Mouse (Mus musculus) embryonic stem cell, embryonic (primary cell): ENCODE measurements around the gene Timm29.

Source experiments
- CTCF ChIA-PET, 4 experiments: fragments of 300-600 bp in 2 of 4; fragments of 350-600 bp in 2 of 4; sonication (Branson Sonifier 250); formaldehyde crosslinking; loops; one replicate each; lab custom pipeline; 2022; ENCODE audit warnings: inconsistent platforms in 2 of 4; lab: Charles Lee
- POLR2A ChIA-PET, 4 experiments: fragments of 300-600 bp in 2 of 4; fragments of 350-600 bp in 2 of 4; sonication (Branson Sonifier 250); formaldehyde crosslinking; loops; one replicate each; lab custom pipeline; 2022; ENCODE audit warnings: antibody characterized with exemption in 4 of 4, inconsistent platforms in 1 of 4; lab: Charles Lee

Timm29 gene

DNA sequence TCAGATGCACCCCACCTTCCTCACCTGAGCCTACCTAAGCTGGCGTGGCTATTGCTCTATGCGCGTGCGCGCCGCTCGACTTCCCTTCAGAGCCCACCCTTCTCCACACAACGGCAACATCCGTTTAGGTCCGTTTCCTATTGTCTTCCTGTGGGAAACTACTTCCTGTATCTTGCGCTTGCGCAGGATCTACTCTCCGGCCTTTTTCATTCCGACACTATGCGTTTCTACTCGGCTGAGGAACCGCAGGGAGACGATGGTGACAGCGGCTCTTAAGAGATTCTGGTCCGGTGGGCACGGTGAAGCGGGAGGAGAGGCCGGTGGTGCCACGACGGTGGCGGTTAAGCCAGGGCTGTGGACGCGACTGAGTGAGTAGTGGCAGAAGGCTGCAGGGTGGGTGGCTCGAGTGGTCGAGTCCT is at the start of gene Timm29, which contains the start of gene Yipf2:
TSS of gene Timm29 (plus strand) at position 20 of the 419 bp plus-strand sequence.
TSS of gene Yipf2 (minus strand) at position 126 of the 419 bp plus-strand sequence.
- CTCF ChIA-PET = interaction anchor here in 3 of 4 experiments (0.6 to 3.5 kb wide), 5 partner anchors 9 to 235 kb away, joined by 3 to 17 read pairs (median 5); no protein-coding TSS in a partner anchor
- POLR2A ChIA-PET = interaction anchor here in 3 of 4 experiments (0.8 to 4.4 kb wide), 28 partner anchors 9 to 206 kb away, joined by 3 to 33 read pairs (median 4); partner anchors contain the start of genes Carm1 (in 2 of the 3), Ldlr (in 2 of the 3), Kank2 (in 1 of the 3) and Qtrt1 (in 1 of the 3)

- CTCF ChIA-PET = interaction anchor here in 3 of 4 experiments (0.7 to 2.4 kb wide), 48 partner anchors 8 to 866 kb away, joined by 3 to 23 read pairs (median 5); partner anchors contain the start of genes Tmed1 (in 2 of the 3), 9530077C05Rik (in 1 of the 3), AB124611 (in 1 of the 3) and Cdkn2d (in 1 of the 3)
- POLR2A ChIA-PET = interaction anchor here (0.5 to 4.6 kb wide), 155 partner anchors 9 to 894 kb away, joined by 3 to 76 read pairs (median 4); partner anchors contain the start of genes Ldlr (in 3 of the 4), Tmed1 (in 3 of the 4), Cdkn2d (in 2 of the 4) and Keap1 (in 2 of the 4)
Observed at GRCm38 (mm10) chr9:21545351-21545915, 47.1 kb upstream of the Timm29 start.

DNA sequence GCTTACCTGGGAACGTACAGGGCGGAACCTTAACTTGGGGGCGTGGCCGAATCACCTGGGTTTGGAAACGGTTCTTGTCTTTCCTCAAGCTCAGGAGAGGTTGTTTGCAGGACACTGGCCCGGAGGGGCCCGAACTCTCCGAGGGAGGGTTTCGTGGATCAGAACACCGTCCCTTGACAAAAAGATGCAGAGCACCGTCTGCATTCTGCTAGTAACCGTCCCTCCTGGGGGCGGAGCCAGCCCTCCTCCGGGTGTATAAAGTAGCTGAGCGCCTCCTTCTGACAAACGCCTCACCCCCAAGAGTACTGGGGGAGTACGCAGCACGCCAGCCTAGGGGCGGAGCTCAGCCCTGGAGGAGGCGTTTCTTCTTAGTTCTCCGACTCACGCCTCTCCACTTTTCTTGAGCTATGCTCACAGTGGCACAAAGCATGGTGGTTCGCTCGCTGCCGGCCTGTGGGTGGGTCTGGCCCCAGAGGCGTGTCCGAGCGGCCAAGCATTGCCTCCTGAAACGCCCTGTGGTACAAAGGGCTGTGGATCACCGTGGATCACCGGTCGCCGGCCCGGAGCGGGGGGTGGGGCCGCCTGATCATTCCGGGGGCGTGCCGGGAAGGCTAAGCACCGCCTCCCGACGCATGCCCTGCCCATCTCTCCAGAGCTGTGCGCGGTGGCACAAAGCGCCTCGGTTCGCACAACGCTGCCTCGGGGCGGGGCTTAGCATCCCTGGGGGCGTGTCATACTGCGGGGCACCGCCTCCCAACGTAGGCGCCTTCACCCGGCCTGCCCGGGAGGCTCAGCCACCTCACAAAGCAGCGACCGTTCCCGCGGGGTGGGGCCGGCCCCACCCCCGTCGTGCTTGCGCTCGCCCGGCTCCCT is 46.4 kb upstream of the Timm29 start:
- POLR2A ChIA-PET = interaction anchor here (0.5 to 4.6 kb wide), 178 partner anchors 8 to 895 kb away, joined by 3 to 76 read pairs (median 4); partner anchors contain the start of genes Tmed1 (in 4 of the 4), Ldlr (in 3 of the 4), Cdkn2d (in 2 of the 4) and Keap1 (in 2 of the 4)
- CTCF ChIA-PET = interaction anchor here (0.6 to 2.4 kb wide), 71 partner anchors 8 to 951 kb away, joined by 3 to 23 read pairs (median 4); partner anchors contain the start of genes Tmed1 (in 2 of the 4), 9530077C05Rik (in 1 of the 4), AB124611 (in 1 of the 4) and Cdkn2d (in 1 of the 4)

DNA sequence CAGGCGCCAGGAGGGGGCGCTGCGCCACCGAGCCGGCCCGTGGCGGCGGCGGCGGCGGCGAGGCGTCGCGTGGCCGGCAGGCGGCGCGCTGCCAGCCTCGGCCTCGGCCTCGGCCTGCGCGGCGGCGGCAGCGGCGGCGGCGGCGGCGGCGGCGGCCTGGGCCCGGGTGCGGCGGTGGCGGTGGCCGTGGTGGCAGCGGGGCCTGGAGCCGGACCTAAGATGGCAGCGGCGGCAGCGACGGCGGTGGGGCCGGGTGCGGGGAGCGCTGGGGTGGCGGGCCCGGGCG is 45.8 kb upstream of the Timm29 start, which contains the start of gene Carm1:
TSS of gene Carm1 (plus strand) at position 106 of the 286 bp plus-strand sequence.
- ChIA-PET POLR2A (interaction anchor here (0.6 to 4.6 kb wide), 82 partner anchors 8 to 776 kb away, joined by 3 to 76 read pairs (median 7); partner anchors contain the start of genes Tmed1 (in 4 of the 4), Ldlr (in 3 of the 4), Cdkn2d (in 2 of the 4) and Qtrt1 (in 2 of the 4)), CTCF (interaction anchor here (0.6 to 2.4 kb wide), 48 partner anchors 8 to 950 kb away, joined by 3 to 23 read pairs (median 5); partner anchors contain the start of genes Tmed1 (in 2 of the 4), 9530077C05Rik (in 1 of the 4), AB124611 (in 1 of the 4) and Cdkn2d (in 1 of the 4))

GRCm38 (mm10) chr9:21547075-21547941 is 45.2 kb upstream of the Timm29 start:
- ChIA-PET POLR2A (interaction anchor here (0.6 to 4.6 kb wide), 51 partner anchors 7 to 776 kb away, joined by 3 to 76 read pairs (median 6); partner anchors contain the start of genes Tmed1 (in 3 of the 4), Ldlr (in 2 of the 4), Timm29 (in 2 of the 4) and Yipf2 (in 2 of the 4)), CTCF (interaction anchor here in 3 of 4 experiments (0.6 to 2.4 kb wide), 24 partner anchors 10 to 950 kb away, joined by 3 to 23 read pairs (median 5); partner anchors contain the start of genes Cdkn2d (in 1 of the 3) and Tmed1 (in 1 of the 3))

GRCm38 (mm10) chr9:21551049-21551448 is 41.5 kb upstream of the Timm29 start:
- CTCF ChIA-PET = interaction anchor here in 1 of 4 experiments (0.6 kb wide), 2 partner anchors 60 to 63 kb away, joined by 3 to 15 read pairs; no protein-coding TSS in a partner anchor
- POLR2A ChIA-PET = interaction anchor here in 2 of 4 experiments (0.6 to 2.4 kb wide), 5 partner anchors 10 to 19 kb away, joined by 3 to 11 read pairs (median 6); no protein-coding TSS in a partner anchor

- POLR2A ChIA-PET = interaction anchor here in 3 of 4 experiments (0.7 to 5.9 kb wide), 20 partner anchors 7 to 170 kb away, joined by 3 to 66 read pairs (median 3); partner anchors contain the start of genes Carm1 (in 2 of the 3), Tmed1 (in 2 of the 3), Dnm2 (in 1 of the 3) and Ldlr (in 1 of the 3)
- CTCF ChIA-PET = interaction anchor here in 3 of 4 experiments (0.5 to 3.5 kb wide), 4 partner anchors 8 to 76 kb away, joined by 3 to 17 read pairs (median 3); partner anchors contain the start of gene Carm1 (in 2 of the 3)
Observed at GRCm38 (mm10) chr9:21553607-21554273, 38.8 kb upstream of the Timm29 start.

GRCm38 (mm10) chr9:21555198-21555742 is 37.3 kb upstream of the Timm29 start:
- CTCF ChIA-PET = interaction anchor here in 1 of 4 experiments (1.7 to 3.5 kb wide), 2 partner anchors 9 to 47 kb away, joined by 4 to 17 read pairs; partner anchors contain the start of gene Carm1
- POLR2A ChIA-PET = interaction anchor here (0.6 to 5.9 kb wide), 22 partner anchors 8 to 131 kb away, joined by 3 to 66 read pairs (median 5); partner anchors contain the start of genes Carm1 (in 3 of the 4), Tmed1 (in 2 of the 4) and Dnm2 (in 1 of the 4)

DNA sequence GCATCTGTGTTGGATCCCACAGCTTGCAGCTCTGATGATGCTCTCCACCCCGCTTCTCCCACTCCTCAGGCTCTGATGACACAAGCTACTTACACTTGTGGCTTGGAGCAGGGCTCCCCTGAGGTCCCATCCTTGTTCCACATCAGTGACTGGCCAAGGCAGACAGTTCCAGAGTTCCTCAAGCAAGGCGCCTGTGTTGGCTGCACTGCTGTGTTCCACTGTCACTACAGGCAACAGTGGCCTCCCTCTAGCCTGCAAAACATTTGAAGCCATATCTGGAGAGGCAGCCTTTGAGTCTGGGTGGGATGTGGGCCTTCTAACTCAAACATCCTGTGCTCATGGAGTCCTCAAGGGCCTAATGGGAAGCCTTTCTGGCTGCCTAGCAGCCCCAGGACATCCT is 35.5 kb upstream of the Timm29 start:
- CTCF ChIA-PET = interaction anchor here in 3 of 4 experiments (0.6 to 3.5 kb wide), 4 partner anchors 11 to 66 kb away, joined by 3 to 17 read pairs (median 6); partner anchors contain the start of gene Carm1 (in 1 of the 3)

DNA sequence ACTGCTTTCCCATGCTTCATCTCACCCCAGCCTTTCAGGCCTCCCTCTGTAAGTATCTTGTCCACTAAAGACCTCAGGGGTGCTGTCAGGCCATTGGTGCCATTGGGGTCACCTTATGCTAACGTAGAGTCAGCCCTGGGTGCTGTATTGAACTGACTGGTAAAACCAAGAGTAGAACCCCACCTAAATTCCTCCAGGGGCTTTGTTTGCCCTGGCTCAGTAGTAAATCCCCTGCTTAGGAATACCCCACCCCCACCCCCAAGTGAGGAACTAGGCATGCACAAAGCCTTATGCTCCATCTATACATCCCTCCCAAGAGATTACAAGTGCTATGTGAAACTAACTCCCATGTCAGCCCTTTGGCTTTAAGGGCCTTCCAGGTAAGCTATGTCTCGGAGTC is 35.0 kb upstream of the Timm29 start:
- CTCF ChIA-PET = interaction anchor here in 3 of 4 experiments (0.6 to 1.2 kb wide), 3 partner anchors 12 to 54 kb away, joined by 3 to 8 read pairs (median 3); no protein-coding TSS in a partner anchor

More for the DNA sequence above, 35.5 kb upstream of the Timm29 start:
- POLR2A ChIA-PET = interaction anchor here in 3 of 4 experiments (0.6 to 5.9 kb wide), 13 partner anchors 9 to 320 kb away, joined by 3 to 66 read pairs (median 4); partner anchors contain the start of genes Carm1 (in 2 of the 3), Qtrt1 (in 1 of the 3), Timm29 (in 1 of the 3) and Yipf2 (in 1 of the 3)

DNA sequence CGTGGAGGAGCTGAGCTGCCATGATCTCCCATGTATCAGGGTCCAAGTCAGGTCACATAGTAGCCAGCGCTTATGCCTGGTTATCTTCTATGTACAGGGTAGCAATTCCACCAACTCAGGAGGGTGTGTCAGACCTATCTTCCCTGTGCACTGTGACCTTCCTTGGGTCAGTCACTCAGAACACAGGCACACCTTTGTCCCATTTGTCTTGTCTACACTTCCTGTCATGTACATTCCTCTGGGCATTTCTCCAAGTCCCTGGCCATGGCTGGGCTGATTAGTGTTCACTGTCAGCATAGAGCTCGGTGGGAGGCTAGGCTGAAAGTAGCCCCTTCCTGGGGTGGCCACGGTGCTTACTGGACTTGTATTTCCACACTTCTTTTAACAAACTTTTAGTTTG is 34.2 kb upstream of the Timm29 start:
- CTCF ChIA-PET = interaction anchor here in 3 of 4 experiments (0.6 to 2.3 kb wide), 3 partner anchors 12 to 63 kb away, joined by 3 to 8 read pairs (median 7); no protein-coding TSS in a partner anchor

More for the DNA sequence above, 35.0 kb upstream of the Timm29 start:
- POLR2A ChIA-PET = interaction anchor here in 3 of 4 experiments (0.7 to 5.9 kb wide), 14 partner anchors 9 to 320 kb away, joined by 3 to 66 read pairs (median 4); partner anchors contain the start of genes Carm1 (in 2 of the 3), Timm29 (in 2 of the 3) and Yipf2 (in 2 of the 3)

GRCm38 (mm10) chr9:21559151-21559550 is 33.4 kb upstream of the Timm29 start:
- CTCF ChIA-PET = interaction anchor here in 3 of 4 experiments (0.5 to 2.9 kb wide), 3 partner anchors 13 to 42 kb away, joined by 7 to 13 read pairs (median 10); no protein-coding TSS in a partner anchor
- POLR2A ChIA-PET = interaction anchor here in 3 of 4 experiments (0.6 to 5.9 kb wide), 14 partner anchors 8 to 830 kb away, joined by 3 to 66 read pairs (median 4); partner anchors contain the start of genes Carm1 (in 2 of the 3), Timm29 (in 2 of the 3), Yipf2 (in 2 of the 3) and Ldlr (in 1 of the 3)

More for the DNA sequence above, 34.2 kb upstream of the Timm29 start:
- POLR2A ChIA-PET = interaction anchor here in 3 of 4 experiments (0.7 to 5.9 kb wide), 12 partner anchors 8 to 165 kb away, joined by 3 to 66 read pairs (median 4); partner anchors contain the start of genes Carm1 (in 2 of the 3), Timm29 (in 2 of the 3), Yipf2 (in 2 of the 3) and Ldlr (in 1 of the 3)

GRCm38 (mm10) chr9:21564420-21564819 is 28.1 kb upstream of the Timm29 start:
- ChIA-PET CTCF (interaction anchor here in 3 of 4 experiments (0.6 to 1.1 kb wide), 3 partner anchors 18 to 118 kb away, joined by 3 to 4 read pairs (median 3); no protein-coding TSS in a partner anchor), POLR2A (interaction anchor here in 1 of 4 experiments (1.2 to 3.3 kb wide), 3 partner anchors 9 to 28 kb away, joined by 4 to 19 read pairs (median 6); no protein-coding TSS in a partner anchor)
